In the genomic region with DNA sequence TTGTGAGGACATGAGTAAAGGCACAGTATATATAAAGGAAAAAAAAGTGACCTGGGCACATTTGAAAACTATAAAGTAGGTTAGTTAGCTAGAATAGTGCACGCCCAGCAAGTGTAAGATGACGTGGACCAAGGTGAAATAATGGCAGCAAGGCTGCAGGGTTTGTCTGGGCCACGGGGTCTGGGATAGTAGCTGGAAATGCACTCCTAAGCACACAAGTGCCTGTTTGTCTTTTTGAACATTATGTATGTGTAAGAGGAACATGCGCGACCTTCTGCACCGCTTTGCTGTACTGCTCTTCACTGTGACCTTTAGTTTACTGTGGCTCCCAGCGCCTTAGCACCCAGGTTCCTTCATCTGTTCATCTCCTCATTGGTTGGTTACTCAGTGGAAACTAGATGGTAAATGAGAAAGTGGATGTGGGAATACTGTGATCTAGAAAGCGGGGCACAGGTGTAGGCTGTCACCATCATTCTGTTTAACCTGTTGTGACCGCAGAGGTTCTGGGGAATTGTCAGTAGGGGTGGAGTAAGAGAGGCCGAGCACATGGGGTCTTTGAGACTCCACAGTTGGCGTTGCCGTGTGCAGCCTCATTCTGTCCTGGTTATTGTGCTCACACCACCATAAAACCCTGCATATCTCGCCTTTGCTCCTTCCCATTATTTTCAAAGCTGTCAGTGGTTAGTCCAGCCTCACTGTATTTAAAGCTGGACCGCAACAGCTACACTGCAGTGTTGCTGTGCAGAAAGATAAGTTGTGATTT, we compare ENCODE assay signal across 14 mouse cellular contexts.
DNase-seq lines count a peak whose midpoint lies in the region; ATAC-seq lines count a peak whose summit lies in the region.
"Had no signal": no experiment of that assay in that cellular context is flagged by ENCODE, and none has a peak within 500 bp of the region (broad histone marks: within the 10 kb centered on the region; RNA-seq: fewer than 3 reads in every experiment).

No protein-coding gene starts in this region.

- no peak overlapping the region for H3K9ac ChIP-seq in heart, embryonic 12.5 days
- H3K9ac ChIP-seq in kidney, embryonic 16.5 days (replicated peaks; ENCODE audit: low read length): peak overlapping the region; percentile 9; the same call in 1 of the 2 replicates
- no peak overlapping the region; the same call in 1 of the 2 replicates for H3K9ac ChIP-seq in neural tube, embryonic 13.5 days
- no peak overlapping the region for H3K9ac ChIP-seq in neural tube, embryonic 15.5 days (replicated peaks)
- H3K9ac ChIP-seq: heart, embryonic 15.5 days; lung, embryonic 14.5 days had no signal

- peak; percentile 69 for DNase-seq in heart, adult 11 months
- DNase-seq in kidney, postnatal 14 days: no peak
- DNase-seq: layer of hippocampus, postnatal 36 days; right cerebral cortex, postnatal 25 days had no signal

- H3K27me3 ChIP-seq in heart, embryonic 12.5 days (replicated peaks): no peaks in the 10 kb centered on the region
- H3K27me3 ChIP-seq in kidney, embryonic 16.5 days (ENCODE audit: insufficient read depth, low read length): no peaks in the 10 kb centered on the region
- H3K27me3 ChIP-seq in neural tube, embryonic 13.5 days: no peaks in the 10 kb centered on the region
- H3K27me3 ChIP-seq in neural tube, embryonic 15.5 days (replicated peaks): no peaks in the 10 kb centered on the region
- H3K27me3 ChIP-seq: heart, embryonic 15.5 days had no signal

- no peak overlapping the region for H3K4me3 ChIP-seq in heart, embryonic 12.5 days
- H3K4me3 ChIP-seq in kidney, embryonic 16.5 days (ENCODE audit: low read length): no peak overlapping the region
- no peak overlapping the region for H3K4me3 ChIP-seq in neural tube, embryonic 13.5 days
- H3K4me3 ChIP-seq in neural tube, embryonic 15.5 days (replicated peaks): no peak overlapping the region
- H3K4me3 ChIP-seq: heart, embryonic 15.5 days; midbrain, embryonic 10.5 days had no signal

- no peaks in the 10 kb centered on the region for H3K9me3 ChIP-seq in heart, embryonic 12.5 days (replicated peaks)
- H3K9me3 ChIP-seq in kidney, embryonic 16.5 days (ENCODE audit: low read length): no peaks in the 10 kb centered on the region
- no peaks in the 10 kb centered on the region for H3K9me3 ChIP-seq in neural tube, embryonic 13.5 days
- H3K9me3 ChIP-seq in neural tube, embryonic 15.5 days (replicated peaks): no peaks in the 10 kb centered on the region
- H3K9me3 ChIP-seq: heart, embryonic 15.5 days; midbrain, embryonic 10.5 days had no signal

- WGBS in heart, embryonic 12.5 days: 78% methylated on average over 14 of the region's 14 CpGs
- WGBS in kidney, embryonic 16.5 days: 74% methylated on average over 14 of the region's 14 CpGs
- WGBS in neural tube, embryonic 13.5 days: 70% methylated on average over 14 of the region's 14 CpGs
- WGBS in neural tube, embryonic 15.5 days: 69% methylated on average over 14 of the region's 14 CpGs

- H3K4me1 ChIP-seq in heart, embryonic 12.5 days (replicated peaks): peaks cover 29% of the 10 kb centered on the region
- H3K4me1 ChIP-seq in kidney, embryonic 16.5 days (ENCODE audit: insufficient read depth, low read length): no peaks in the 10 kb centered on the region
- peaks cover 22% of the 10 kb centered on the region for H3K4me1 ChIP-seq in neural tube, embryonic 13.5 days (replicated peaks)
- H3K4me1 ChIP-seq in neural tube, embryonic 15.5 days: peaks cover 19% of the 10 kb centered on the region

- H3K36me3 ChIP-seq in heart, embryonic 12.5 days: peaks cover 15% of the 10 kb centered on the region
- H3K36me3 ChIP-seq in kidney, embryonic 16.5 days (ENCODE audit: insufficient read depth, low read length): peaks cover 14% of the 10 kb centered on the region
- H3K36me3 ChIP-seq in neural tube, embryonic 13.5 days: peaks cover 4% of the 10 kb centered on the region; the same call in 1 of the 2 replicates
- H3K36me3 ChIP-seq in neural tube, embryonic 15.5 days: peaks cover 9% of the 10 kb centered on the region

- no peak for ATAC-seq in heart, embryonic 12.5 days (ENCODE audit: insufficient number of reproducible peaks, low FRiP score)
- ATAC-seq in kidney, embryonic 16.5 days (ENCODE audit: low FRiP score, low TSS enrichment): no peak
- 0 out of 2 replicates have a peak, but pooled peaks have one; percentile 25 for ATAC-seq in neural tube, embryonic 13.5 days (ENCODE audit: low read depth)
- no peak for ATAC-seq in neural tube, embryonic 15.5 days (ENCODE audit: low FRiP score)
- peak; percentile 39 for ATAC-seq in megakaryocyte-erythroid progenitor cell, adult 5-6 weeks (replicated peaks; ENCODE audit: low FRiP score, low TSS enrichment, poor library complexity, severe bottlenecking)
- ATAC-seq: forebrain, embryonic 16.5 days; hindbrain, postnatal 0 days had no signal

- H3K4me2 ChIP-seq in heart, embryonic 12.5 days: no peak overlapping the region
- H3K4me2 ChIP-seq in kidney, embryonic 16.5 days (replicated peaks; ENCODE audit: low read depth, low read length): no peak overlapping the region
- no peak overlapping the region for H3K4me2 ChIP-seq in neural tube, embryonic 13.5 days
- no peak overlapping the region for H3K4me2 ChIP-seq in neural tube, embryonic 15.5 days
- H3K4me2 ChIP-seq: heart, embryonic 15.5 days; lung, embryonic 14.5 days had no signal

- no peak overlapping the region for H3K27ac ChIP-seq in heart, embryonic 12.5 days (ENCODE audit: poor library complexity, severe bottlenecking)
- no peak overlapping the region for H3K27ac ChIP-seq in kidney, embryonic 16.5 days (ENCODE audit: low read length)
- no peak overlapping the region for H3K27ac ChIP-seq in neural tube, embryonic 13.5 days (replicated peaks)
- no peak overlapping the region for H3K27ac ChIP-seq in neural tube, embryonic 15.5 days (replicated peaks)
- H3K27ac ChIP-seq: heart, embryonic 15.5 days; hindbrain, postnatal 0 days; midbrain, embryonic 10.5 days had no signal

Comparison
In these comparisons a context has a peak if more than half of its experiments do, and no peak if none do; other contexts are left out.
1. ATAC-seq: peak in neural tube, embryonic 13.5 days (single experiment) and megakaryocyte-erythroid progenitor cell, adult 5-6 weeks (single experiment); none in heart, embryonic 12.5 days (single experiment), kidney, embryonic 16.5 days (single experiment) and neural tube, embryonic 15.5 days (single experiment).